Mouse (Mus musculus) kidney, embryonic 14.5 days (tissue): ENCODE data around the gene Igfbpl1. TPM values are rescaled to one million over a fixed set of nuclear protein-coding genes. Genes with fewer than 3 reads are reported as not detected.

ENCODE experiments used
- ATAC-seq: fragments of 200-750 bp; cut with Nextera tagmentation; 2 replicates; pipeline ENCODE4 v1.8.0; 2017; ENCODE audit warnings: moderate number of reproducible peaks, mild to moderate bottlenecking, moderate TSS enrichment, moderate library complexity; ENCODE audit not compliant: low FRiP score, low TSS enrichment
- H3K27ac ChIP-seq: fragments of 300-500 bp; sonication (generic); 2 replicates; pipeline ENCODE4 v1.5.1; 2014; ENCODE audit warnings: low read depth, mild to moderate bottlenecking, low read length, moderate library complexity, mixed read lengths
- H3K27me3 ChIP-seq: fragments of 300-500 bp; sonication (generic); 2 replicates; pipeline ENCODE4 v1.6.1; 2014; ENCODE audit warnings: mild to moderate bottlenecking, low read length; ENCODE audit not compliant: control insufficient read depth, insufficient read depth
- H3K36me3 ChIP-seq: fragments of 300-500 bp; sonication (generic); 2 replicates; pipeline ENCODE4 v1.6.1; 2014; ENCODE audit warnings: low read length, mixed read lengths; ENCODE audit not compliant: control insufficient read depth, insufficient read depth
- H3K4me1 ChIP-seq: fragments of 300-500 bp; sonication (generic); 2 replicates; pipeline ENCODE4 v1.6.1; 2014; ENCODE audit warnings: low read length, mixed read lengths; ENCODE audit not compliant: control insufficient read depth, insufficient read depth
- H3K4me2 ChIP-seq: fragments of 300-500 bp; sonication (generic); replicated peaks from 2 replicates; pipeline ENCODE4 v1.6.1; 2014; ENCODE audit warnings: low read depth, mild to moderate bottlenecking, low read length
- H3K4me3 ChIP-seq: fragments of 300-500 bp; sonication (generic); 2 replicates; pipeline ENCODE4 v1.5.1; 2014; ENCODE audit warnings: mild to moderate bottlenecking, low read length
- H3K9ac ChIP-seq: fragments of 300-500 bp; sonication (generic); 2 replicates; pipeline ENCODE4 v1.6.1; 2014; ENCODE audit warnings: low read depth, mild to moderate bottlenecking, low read length, moderate library complexity
- H3K9me3 ChIP-seq: fragments of 300-500 bp; sonication (generic); 2 replicates; pipeline ENCODE4 v1.6.1; 2016; ENCODE audit warnings: low read length; ENCODE audit not compliant: control insufficient read depth
- WGBS: fragments of 180-500 bp; shearing (Covaris S2); extraction: QIAGEN DNeasy Blood & Tissue Kit; methylation state at CpG from one replicate; pipeline ENCODE4 v1.1.7; 2014; 5-methylcytosine and 5-hydroxymethylcytosine counted together
- polyA plus RNA-seq: library from polyadenylated mRNA; unstranded; fragments of >200 nt; fragmentation: Nextera tagmentation; extraction: Ambion mirVana; gene quantifications from 2 replicates; pipeline ENCODE4 v1.2.1, GENCODE M21; 2014

Gene Igfbpl1
- 0.14 TPM in 2 replicates for polyA plus RNA-seq

- H3K9ac ChIP-seq = 0 out of 2 replicates have a peak within 1 kb of the TSS, but pooled peaks have one; percentile 18
- no peaks in the 10 kb centered on the region for H3K36me3 ChIP-seq
- peaks cover 8% of the 10 kb centered on the region for H3K4me1 ChIP-seq
- peaks cover 65% of the 10 kb centered on the region for H3K27me3 ChIP-seq
- 0 out of 2 replicates have a peak, but pooled peaks have one; percentile 36 for ATAC-seq
- no peaks in the 10 kb centered on the region for H3K9me3 ChIP-seq
- 2% methylated on average over 90 of the region's 91 CpGs for WGBS
- H3K27ac ChIP-seq = no peak within 1 kb of the TSS
- H3K4me3 ChIP-seq = peak within 1 kb of the TSS; percentile 44
- H3K4me2 ChIP-seq = peak within 1 kb of the TSS; percentile 64
Measured at GRCm38 (mm10) chr4:45826275-45827040, at the start of gene Igfbpl1. Gene Igfbpl1 (minus strand): TSS chr4:45826923.

- Histone ChIP-seq H3K4me2 (no peak overlapping the region), H3K9ac (no peak overlapping the region), H3K4me1 (no peaks in the 10 kb centered on the region), H3K36me3 (no peaks in the 10 kb centered on the region), H3K27me3 (no peaks in the 10 kb centered on the region), H3K4me3 (no peak overlapping the region), H3K9me3 (peaks cover 4% of the 10 kb centered on the region; the same call in 1 of the 2 replicates), H3K27ac (no peak overlapping the region)
- no peak for ATAC-seq
- 88% methylated on average over 2 of the region's 2 CpGs for WGBS
Measured at GRCm38 (mm10) chr4:45872147-45872546, 45.4 kb upstream of the Igfbpl1 start.

GRCm38 (mm10) chr4:45869021-45869815 is 42.5 kb upstream of the Igfbpl1 start:
- H3K4me3 ChIP-seq = no peak overlapping the region
- ATAC-seq = 0 out of 2 replicates have a peak, but pooled peaks have one; percentile 9
- H3K27ac ChIP-seq = no peak overlapping the region
- 33% methylated on average over 24 of the region's 24 CpGs for WGBS
- peak overlapping the region; percentile 24; the same call in 1 of the 2 replicates for H3K4me2 ChIP-seq
- H3K9me3 ChIP-seq = no peaks in the 10 kb centered on the region
- 0 out of 2 replicates have a peak overlapping the region, but pooled peaks have one; percentile 32 for H3K9ac ChIP-seq
- H3K4me1 ChIP-seq = no peaks in the 10 kb centered on the region
- no peaks in the 10 kb centered on the region for H3K36me3 ChIP-seq
- H3K27me3 ChIP-seq = no peaks in the 10 kb centered on the region

DNA sequence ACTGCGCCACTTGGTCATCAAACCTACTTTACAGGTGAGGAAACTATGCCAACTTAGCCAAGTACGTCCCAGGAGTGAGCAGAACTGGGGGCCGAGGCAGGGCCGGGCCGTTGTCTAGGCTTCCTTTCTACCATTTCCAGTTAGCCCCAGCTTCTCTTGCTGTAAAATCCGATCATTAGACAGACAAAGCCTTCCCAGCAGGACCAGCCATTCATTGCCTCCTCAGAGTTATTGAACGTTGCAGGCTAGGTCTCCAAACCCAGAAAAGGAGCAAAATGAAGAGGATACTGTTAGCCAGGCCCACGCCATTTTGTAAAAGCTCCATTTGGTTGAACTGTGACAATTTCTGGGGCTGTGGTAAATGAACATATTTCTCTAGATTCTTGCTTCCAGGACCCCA is 40.7 kb upstream of the Igfbpl1 start:
- H3K4me1 ChIP-seq = no peaks in the 10 kb centered on the region
- H3K4me3 ChIP-seq = no peak overlapping the region
- no peak overlapping the region for H3K9ac ChIP-seq
- no peak for ATAC-seq
- H3K27me3 ChIP-seq = no peaks in the 10 kb centered on the region
- 76% methylated on average over 8 of the region's 8 CpGs for WGBS
- H3K27ac ChIP-seq = no peak overlapping the region
- H3K9me3 ChIP-seq = no peaks in the 10 kb centered on the region
- H3K4me2 ChIP-seq = no peak overlapping the region
- H3K36me3 ChIP-seq = no peaks in the 10 kb centered on the region

- ATAC-seq = no peak
- Histone ChIP-seq H3K4me3 (no peak overlapping the region), H3K9ac (no peak overlapping the region), H3K4me1 (no peaks in the 10 kb centered on the region), H3K27me3 (no peaks in the 10 kb centered on the region), H3K9me3 (peaks cover 4% of the 10 kb centered on the region; the same call in 1 of the 2 replicates), H3K4me2 (no peak overlapping the region), H3K27ac (no peak overlapping the region), H3K36me3 (no peaks in the 10 kb centered on the region)
- 60% methylated on average over 5 of the region's 5 CpGs for WGBS
Measured at GRCm38 (mm10) chr4:45861160-45861559, 34.4 kb upstream of the Igfbpl1 start.

- Histone ChIP-seq H3K36me3 (no peaks in the 10 kb centered on the region), H3K27ac (no peak overlapping the region), H3K4me1 (no peaks in the 10 kb centered on the region), H3K9me3 (peaks cover 4% of the 10 kb centered on the region; the same call in 1 of the 2 replicates), H3K9ac (no peak overlapping the region), H3K4me3 (no peak overlapping the region), H3K4me2 (no peak overlapping the region), H3K27me3 (no peaks in the 10 kb centered on the region)
- 48% methylated on average over 19 of the region's 19 CpGs for WGBS
- peak; percentile 52; the same call in 1 of the 2 replicates for ATAC-seq
Measured at GRCm38 (mm10) chr4:45855803-45856424, 29.2 kb upstream of the Igfbpl1 start.

- 63% methylated on average over 15 of the region's 15 CpGs for WGBS
- H3K9me3 ChIP-seq = no peaks in the 10 kb centered on the region
- H3K4me1 ChIP-seq = no peaks in the 10 kb centered on the region
- no peaks in the 10 kb centered on the region for H3K27me3 ChIP-seq
- no peak overlapping the region for H3K9ac ChIP-seq
- H3K4me2 ChIP-seq = no peak overlapping the region
- no peak overlapping the region for H3K27ac ChIP-seq
- no peaks in the 10 kb centered on the region for H3K36me3 ChIP-seq
- ATAC-seq = no peak
- no peak overlapping the region for H3K4me3 ChIP-seq
Measured at GRCm38 (mm10) chr4:45853496-45854246, 26.9 kb upstream of the Igfbpl1 start.

GRCm38 (mm10) chr4:45851640-45852051 is 24.9 kb upstream of the Igfbpl1 start:
- no peak overlapping the region for H3K9ac ChIP-seq
- ATAC-seq = peak; percentile 83

More at GRCm38 (mm10) chr4:45851640-45852051, 24.9 kb upstream of the Igfbpl1 start:
- no peaks in the 10 kb centered on the region for H3K36me3 ChIP-seq
- H3K27me3 ChIP-seq = no peaks in the 10 kb centered on the region
- WGBS = 6% methylated on average over 3 of the region's 3 CpGs
- H3K9me3 ChIP-seq = no peaks in the 10 kb centered on the region
- H3K4me3 ChIP-seq = no peak overlapping the region
- H3K27ac ChIP-seq = no peak overlapping the region
- H3K4me2 ChIP-seq = no peak overlapping the region
- peaks cover 4% of the 10 kb centered on the region for H3K4me1 ChIP-seq
